Mouse (Mus musculus) lung, adult 18-20 months (tissue): ENCODE measurements around the gene Mycl.
A peak's percentile ranks its signal among the peaks of the same experiment; 100 is the strongest.

Experiments
- DNase-seq, 2 experiments: peaks; one replicate each; pipeline ENCODE4 v3.0.0; 2022; ENCODE audit warnings: mixed read lengths in 2 of 2

The Mycl gene

DNA sequence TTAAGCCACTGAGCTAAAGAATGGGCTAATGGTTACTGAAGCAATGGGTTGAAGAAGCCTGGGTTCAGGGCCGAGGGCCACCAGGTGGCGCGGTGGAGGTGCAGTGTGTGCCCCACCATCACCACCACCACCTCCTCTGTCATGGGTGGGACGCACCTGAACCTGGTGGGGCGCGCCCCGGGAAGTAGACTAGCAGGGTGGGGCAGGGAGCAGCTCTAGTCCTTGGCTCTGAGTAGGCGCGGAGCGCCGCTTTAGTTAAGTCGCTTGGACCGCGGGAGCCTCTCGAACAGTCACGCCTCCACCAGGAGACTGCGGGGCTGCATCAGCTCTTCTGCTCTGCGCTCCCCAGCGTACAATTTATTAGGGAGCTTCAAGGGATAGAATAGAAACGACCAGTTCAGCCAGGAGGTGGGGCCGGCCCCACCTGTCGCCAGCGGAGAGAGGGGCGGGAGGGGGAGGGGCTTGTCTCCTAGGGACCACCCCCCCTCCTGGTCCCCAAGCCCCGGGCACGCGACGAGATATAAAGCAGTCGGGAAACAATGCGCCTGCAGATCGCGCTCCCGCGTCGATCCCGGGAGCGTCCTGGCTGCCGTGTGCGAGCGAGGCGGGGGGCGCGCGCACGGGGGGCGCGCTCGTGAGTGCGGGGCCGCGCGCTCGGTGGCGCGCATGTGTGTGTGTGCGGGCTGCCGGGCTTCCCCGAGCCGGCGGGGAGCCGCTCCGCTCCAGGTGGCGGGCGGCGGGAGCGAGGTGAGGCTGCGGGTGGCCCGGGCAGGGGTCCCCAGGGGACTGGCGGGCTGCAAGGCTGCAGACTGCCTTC is at the start of gene Mycl:
Mycl (plus strand) TSS at position 249 of the 817 bp plus-strand sequence.
- DNase-seq = peak; percentile 82 to 86

DNA sequence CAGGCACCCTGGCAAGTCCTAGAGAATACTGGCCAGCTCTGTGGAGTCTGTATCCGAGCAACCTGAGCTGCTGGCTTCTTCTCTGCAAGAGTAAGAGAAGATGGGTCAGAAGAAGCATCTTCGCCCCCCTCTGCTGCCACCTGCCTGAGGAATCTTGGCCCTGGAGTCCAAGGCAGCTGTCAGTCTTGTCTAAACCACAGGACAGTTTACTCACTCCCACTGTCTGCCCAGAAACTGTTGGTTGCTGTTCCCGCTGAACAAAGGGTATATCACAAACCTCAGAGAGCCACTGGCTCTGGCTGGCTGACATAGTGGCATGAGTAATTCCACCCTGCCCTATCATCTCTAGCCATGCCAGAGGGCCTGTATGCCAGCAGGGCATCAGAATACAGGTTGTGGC is 48.2 kb upstream of the Mycl start:
- no peak for DNase-seq

- no peak for DNase-seq
These were observed 46.4 kb upstream of the Mycl start for GRCm38 (mm10) chr4:122949096-122949495.

DNA sequence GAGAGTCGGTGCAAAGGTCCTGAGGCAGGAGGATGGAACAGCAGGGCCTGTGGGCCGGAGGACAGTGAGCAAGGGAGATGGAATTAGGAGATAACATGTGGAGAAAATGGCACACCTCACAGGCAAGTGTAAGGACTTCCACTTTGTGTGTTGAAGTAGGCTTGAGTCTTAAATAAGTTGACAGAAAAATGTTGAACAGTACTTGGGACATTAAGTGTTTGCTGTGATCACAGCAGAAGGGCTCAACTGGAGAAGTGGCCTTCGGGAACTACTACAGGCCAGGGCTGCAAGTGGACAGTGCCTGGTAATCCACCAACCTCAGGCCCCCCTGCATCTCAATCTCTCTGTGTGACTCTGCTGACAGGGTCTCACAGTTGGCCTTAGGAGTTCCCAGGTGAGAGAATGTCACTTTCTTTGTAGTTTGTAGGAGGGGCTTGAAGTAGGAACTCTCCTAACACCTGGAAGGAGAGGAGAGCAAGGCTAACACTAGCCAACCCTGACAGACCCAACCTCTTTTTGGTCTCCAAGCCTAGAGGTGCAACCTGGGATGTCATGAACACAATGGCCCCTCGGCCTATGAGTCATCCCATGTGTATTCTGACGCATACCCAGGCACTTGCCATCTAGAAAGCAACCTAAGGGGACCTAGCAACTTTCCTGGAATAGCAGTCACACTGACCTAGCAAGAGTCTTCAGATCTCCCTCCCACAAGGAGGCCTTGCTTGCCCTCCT is 40.6 kb upstream of the Mycl start:
- peak; percentile 37 to 61 for DNase-seq

DNA sequence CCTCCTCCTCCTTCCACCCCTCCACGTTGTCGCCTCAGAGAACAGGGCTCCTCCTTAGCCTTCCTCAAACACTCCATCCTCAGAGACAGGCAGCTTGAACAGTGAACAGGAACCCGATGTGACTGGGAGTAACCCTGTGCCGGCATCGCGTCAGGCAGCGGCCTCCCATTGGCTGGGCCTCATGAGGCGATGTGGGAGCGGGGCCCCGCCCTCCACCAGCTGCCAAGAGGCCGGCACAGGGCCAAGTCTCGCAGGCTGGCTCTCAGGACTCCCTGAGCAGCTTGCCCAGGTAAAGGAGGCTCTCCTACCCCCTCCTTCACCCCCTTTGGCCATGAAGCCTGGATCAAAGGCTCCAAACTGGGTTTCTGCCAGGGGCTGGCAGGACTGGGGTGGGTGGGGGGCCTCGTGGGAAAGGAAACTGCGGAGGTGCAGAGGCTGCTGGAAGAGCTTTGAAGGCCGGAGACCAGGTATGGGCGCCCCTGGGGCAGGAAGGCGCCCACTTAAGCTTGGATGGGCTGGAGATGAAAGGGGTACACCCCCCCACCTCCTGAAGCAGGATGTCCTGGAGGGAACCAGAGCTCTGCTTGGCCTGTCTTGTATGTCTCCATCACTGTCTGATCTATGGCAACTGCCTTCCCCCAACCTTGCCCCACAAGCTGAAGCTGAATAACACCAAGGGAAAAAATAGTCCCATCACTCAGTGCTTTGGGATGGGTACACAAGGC is 39.9 kb upstream of the Mycl start:
- peak; percentile 92 to 94 for DNase-seq

DNA sequence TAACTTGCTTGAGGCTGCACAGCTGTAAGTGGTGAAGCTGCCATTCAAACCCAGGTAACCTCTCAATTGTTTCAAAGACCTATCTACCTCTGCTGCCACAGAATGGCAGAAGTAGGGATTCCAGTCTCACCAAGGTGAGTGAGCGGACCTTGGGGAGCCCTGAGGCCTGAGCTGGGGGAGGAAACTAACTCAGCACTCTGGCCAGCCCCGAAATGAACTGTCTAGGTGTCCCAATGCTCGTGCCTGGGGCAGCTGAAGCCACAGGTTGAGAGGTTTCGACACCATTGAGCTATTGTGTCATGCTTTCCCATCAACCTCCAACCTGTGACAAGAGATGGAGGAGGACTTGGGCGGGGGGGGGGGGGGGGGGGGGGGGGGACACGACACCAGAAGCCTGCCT is 39.2 kb upstream of the Mycl start:
- DNase-seq = no peak

- peak in 1 of 2 experiments; percentile 58 for DNase-seq
These were observed 36.9 kb upstream of the Mycl start for GRCm38 (mm10) chr4:122958491-122959031.

- DNase-seq = no peak
These were observed 35.6 kb upstream of the Mycl start for GRCm38 (mm10) chr4:122959816-122960215.

GRCm38 (mm10) chr4:122960321-122961099 is 34.9 kb upstream of the Mycl start:
- DNase-seq = peak in 1 of 2 experiments; percentile 49

DNA sequence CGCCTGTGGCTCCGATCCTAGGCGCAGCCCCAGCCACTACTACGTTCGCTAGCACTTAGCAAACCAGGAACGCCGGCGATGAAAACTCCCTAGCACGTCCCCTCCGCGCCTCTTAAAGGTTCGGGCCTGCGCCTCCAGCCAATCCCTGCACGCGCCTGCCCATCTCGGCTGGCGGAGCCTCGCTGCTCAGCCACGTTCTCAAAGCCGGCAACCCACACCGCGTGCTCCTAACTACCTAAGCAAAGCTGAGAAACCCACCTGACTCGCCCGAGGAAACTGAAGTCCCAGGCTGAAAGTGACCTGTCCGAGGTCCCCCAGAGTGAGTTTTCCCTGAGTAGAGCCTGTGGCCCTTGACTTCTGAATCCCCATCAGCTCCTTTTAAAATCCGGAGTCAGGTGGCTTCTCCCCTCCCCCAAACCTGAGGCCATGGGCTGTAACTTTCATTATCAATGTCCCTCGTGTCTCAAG is 34.3 kb upstream of the Mycl start, which contains the start of gene Mfsd2a:
Mfsd2a (minus strand) TSS at position 89 of the 468 bp plus-strand sequence.
- peak; percentile 76 to 83 for DNase-seq

- DNase-seq = no peak
These were observed 33.9 kb upstream of the Mycl start for GRCm38 (mm10) chr4:122961589-122961988.

- DNase-seq = no peak
These were observed 32.7 kb upstream of the Mycl start for GRCm38 (mm10) chr4:122962751-122963150.

GRCm38 (mm10) chr4:122968106-122968505 is 27.3 kb upstream of the Mycl start:
- DNase-seq = no peak

GRCm38 (mm10) chr4:122971191-122971590 is 24.3 kb upstream of the Mycl start:
- no peak for DNase-seq

DNA sequence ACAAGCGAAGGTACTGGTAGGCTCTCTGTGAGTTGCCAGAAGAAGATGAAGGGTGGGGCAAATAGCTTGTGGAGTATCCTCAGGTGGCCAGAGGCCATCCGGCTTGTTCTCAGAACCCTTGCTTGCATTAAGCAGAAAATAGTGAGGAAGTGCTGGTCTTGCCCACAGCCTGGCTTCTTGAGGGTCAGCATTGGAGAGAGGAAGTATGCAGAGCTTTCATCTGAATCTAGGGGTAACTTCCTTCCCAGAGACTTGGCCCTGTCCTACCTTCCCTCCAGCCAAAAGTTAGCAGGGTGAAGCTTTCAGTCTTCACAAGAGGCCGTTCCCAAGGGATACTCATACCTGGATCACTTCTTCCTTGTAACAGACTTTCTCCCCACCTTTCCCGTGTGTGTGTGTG is 23.8 kb upstream of the Mycl start:
- DNase-seq = no peak

GRCm38 (mm10) chr4:122972056-122972455 is 23.4 kb upstream of the Mycl start:
- DNase-seq = no peak

- DNase-seq = no peak
These were observed 20.4 kb upstream of the Mycl start for GRCm38 (mm10) chr4:122974976-122975520.

- no peak for DNase-seq
These were observed 18.6 kb upstream of the Mycl start for GRCm38 (mm10) chr4:122976885-122977284.

GRCm38 (mm10) chr4:122978850-122979249 is 16.6 kb upstream of the Mycl start:
- DNase-seq = no peak

- DNase-seq = no peak
These were observed 15.6 kb upstream of the Mycl start for GRCm38 (mm10) chr4:122979826-122980225.

DNA sequence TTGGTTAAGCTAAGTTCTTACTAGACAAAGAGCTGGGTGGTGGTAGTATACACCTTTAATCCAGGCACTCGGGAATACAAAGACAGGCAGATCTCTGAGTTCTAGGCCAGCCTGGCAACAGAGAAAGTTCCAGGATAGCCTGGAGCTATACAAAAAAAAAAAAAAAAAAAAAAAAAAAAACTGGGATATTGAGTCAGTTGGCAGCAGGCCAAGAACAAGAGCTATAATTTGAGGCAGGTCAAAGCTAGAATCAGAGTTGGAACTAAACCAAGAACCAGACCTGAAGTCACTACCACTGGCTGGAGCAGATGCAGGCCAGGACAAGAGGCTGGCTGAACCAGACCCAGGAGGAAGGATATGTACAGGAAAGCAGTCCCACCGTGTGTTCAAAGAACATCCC is 14.8 kb upstream of the Mycl start:
- no peak for DNase-seq

DNA sequence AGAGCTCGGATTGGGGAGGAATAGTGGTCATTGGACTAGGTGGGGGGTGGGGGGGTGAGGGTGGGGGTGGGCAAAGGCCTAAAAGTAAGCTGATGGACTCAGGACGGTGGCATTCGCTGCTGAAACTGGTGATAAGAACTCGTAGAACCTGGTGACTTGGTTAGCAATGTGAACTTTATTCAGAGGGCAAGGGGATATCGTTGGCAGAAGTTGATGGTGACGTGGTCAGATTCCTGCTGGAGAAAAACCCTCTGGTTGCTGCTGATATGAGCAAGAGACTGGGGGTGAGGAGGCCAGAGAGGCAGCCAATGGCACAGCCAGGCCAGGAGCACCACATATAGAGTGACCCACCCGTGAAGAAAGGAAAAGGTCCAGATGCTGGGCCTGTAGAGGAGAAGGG is 14.2 kb upstream of the Mycl start:
- no peak for DNase-seq
